8 mouse cellular contexts compared by ENCODE assay signal in the genomic region with DNA sequence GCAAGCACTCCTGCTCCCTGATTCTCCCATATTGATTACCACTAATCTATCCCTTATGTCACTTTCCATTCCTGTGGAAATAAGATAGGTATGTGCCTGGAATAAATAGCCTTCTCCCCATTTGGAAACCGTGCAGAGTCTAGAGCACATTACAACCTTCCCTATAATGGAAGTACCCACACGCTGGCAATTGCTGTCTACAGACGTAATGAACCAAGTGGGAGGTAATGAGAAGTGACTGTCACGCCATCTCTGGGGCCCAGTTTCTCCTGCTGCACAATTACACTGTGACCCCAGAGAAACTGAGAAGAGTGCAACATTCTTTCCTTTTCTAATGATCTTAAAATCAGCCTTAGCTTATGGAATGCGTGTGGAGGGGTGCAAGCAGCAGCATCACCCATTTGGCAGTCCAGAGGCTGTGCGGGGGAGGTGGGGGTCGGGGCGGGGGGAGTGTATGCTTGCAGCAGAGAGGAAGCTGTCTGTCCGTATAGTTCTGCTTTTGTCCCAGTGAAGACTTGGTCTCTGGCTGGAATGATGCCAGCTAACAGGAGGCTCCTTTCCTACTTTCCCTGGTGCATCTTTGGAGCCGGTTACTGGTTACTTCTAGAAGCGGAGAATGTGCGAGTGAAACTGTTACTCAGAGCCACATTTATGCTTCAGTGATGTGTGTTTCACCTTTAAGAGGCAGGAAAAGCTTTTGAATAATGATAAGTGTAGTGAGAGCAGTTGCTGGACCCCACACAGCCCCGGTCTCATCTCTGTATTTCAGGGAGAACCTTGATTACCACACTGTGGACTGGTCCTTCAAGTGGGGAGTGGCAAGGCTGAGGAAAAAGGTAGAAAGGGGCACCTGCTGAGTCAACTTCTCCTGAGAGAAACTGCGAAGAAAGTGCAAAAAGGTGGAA.
DNase-seq lines count a peak whose midpoint lies in the region; ATAC-seq lines count a peak whose summit lies in the region.

No protein-coding gene starts in this region.

- no peaks in the 10 kb centered on the region for H3K27me3 ChIP-seq in kidney, embryonic 15.5 days
- no peaks in the 10 kb centered on the region for H3K27me3 ChIP-seq in embryonic facial prominence, embryonic 13.5 days
- H3K27me3 ChIP-seq in kidney, embryonic 16.5 days (ENCODE audit: insufficient read depth, low read length) = no peaks in the 10 kb centered on the region
- no peaks in the 10 kb centered on the region for H3K27me3 ChIP-seq in neural tube, embryonic 15.5 days (replicated peaks)

- peak overlapping the region; percentile 39 for H3K4me2 ChIP-seq in kidney, embryonic 15.5 days
- peak overlapping the region; percentile 41 for H3K4me2 ChIP-seq in embryonic facial prominence, embryonic 13.5 days
- peak overlapping the region; percentile 32 for H3K4me2 ChIP-seq in kidney, embryonic 16.5 days (replicated peaks; ENCODE audit: low read depth, low read length)
- H3K4me2 ChIP-seq in neural tube, embryonic 15.5 days = peak overlapping the region; percentile 47

- H3K36me3 ChIP-seq in kidney, embryonic 15.5 days = no peaks in the 10 kb centered on the region
- no peaks in the 10 kb centered on the region for H3K36me3 ChIP-seq in embryonic facial prominence, embryonic 13.5 days
- H3K36me3 ChIP-seq in kidney, embryonic 16.5 days (ENCODE audit: insufficient read depth, low read length) = no peaks in the 10 kb centered on the region
- no peaks in the 10 kb centered on the region for H3K36me3 ChIP-seq in neural tube, embryonic 15.5 days

- no peaks in the 10 kb centered on the region for H3K9me3 ChIP-seq in kidney, embryonic 15.5 days (replicated peaks)
- no peaks in the 10 kb centered on the region for H3K9me3 ChIP-seq in embryonic facial prominence, embryonic 13.5 days
- no peaks in the 10 kb centered on the region for H3K9me3 ChIP-seq in kidney, embryonic 16.5 days (ENCODE audit: low read length)
- no peaks in the 10 kb centered on the region for H3K9me3 ChIP-seq in neural tube, embryonic 15.5 days (replicated peaks)

- DNase-seq in kidney, adult 18-20 months = no peak
- DNase-seq in ovary, adult 18-20 months (ENCODE audit: low spot score) = no peak
- no peak for DNase-seq in cerebellum, adult 18-20 months
- DNase-seq in urinary bladder, adult 2 months (ENCODE audit: low spot score) = no peak

- peak overlapping the region; percentile 68; the same call in 1 of the 2 replicates for H3K27ac ChIP-seq in kidney, embryonic 15.5 days
- peak overlapping the region; percentile 44 for H3K27ac ChIP-seq in embryonic facial prominence, embryonic 13.5 days
- peak overlapping the region; percentile 72; the same call in 1 of the 2 replicates for H3K27ac ChIP-seq in kidney, embryonic 16.5 days (ENCODE audit: low read length)
- peak overlapping the region; percentile 42 for H3K27ac ChIP-seq in neural tube, embryonic 15.5 days (replicated peaks)

- no peak overlapping the region for H3K9ac ChIP-seq in kidney, embryonic 15.5 days
- peak overlapping the region; percentile 37; the same call in 1 of the 2 replicates for H3K9ac ChIP-seq in embryonic facial prominence, embryonic 13.5 days
- H3K9ac ChIP-seq in kidney, embryonic 16.5 days (replicated peaks; ENCODE audit: low read length) = 0 out of 2 replicates have a peak overlapping the region, but pooled peaks have one; percentile 16
- H3K9ac ChIP-seq in neural tube, embryonic 15.5 days (replicated peaks) = no peak overlapping the region

- H3K4me3 ChIP-seq in kidney, embryonic 15.5 days (replicated peaks) = no peak overlapping the region
- peak overlapping the region; percentile 4; the same call in 1 of the 2 replicates for H3K4me3 ChIP-seq in embryonic facial prominence, embryonic 13.5 days
- peak overlapping the region; percentile 3; the same call in 1 of the 2 replicates for H3K4me3 ChIP-seq in kidney, embryonic 16.5 days (ENCODE audit: low read length)
- H3K4me3 ChIP-seq in neural tube, embryonic 15.5 days (replicated peaks) = peak overlapping the region; percentile 16; the same call in 1 of the 2 replicates

- WGBS in kidney, embryonic 15.5 days = 20% methylated on average over 14 of the region's 14 CpGs
- 23% methylated on average over 14 of the region's 14 CpGs for WGBS in embryonic facial prominence, embryonic 13.5 days
- WGBS in kidney, embryonic 16.5 days = 21% methylated on average over 14 of the region's 14 CpGs
- WGBS in neural tube, embryonic 15.5 days = 18% methylated on average over 14 of the region's 14 CpGs

- peaks cover 50% of the 10 kb centered on the region for H3K4me1 ChIP-seq in kidney, embryonic 15.5 days
- peaks cover 33% of the 10 kb centered on the region for H3K4me1 ChIP-seq in embryonic facial prominence, embryonic 13.5 days
- H3K4me1 ChIP-seq in kidney, embryonic 16.5 days (ENCODE audit: insufficient read depth, low read length) = peaks cover 51% of the 10 kb centered on the region
- H3K4me1 ChIP-seq in neural tube, embryonic 15.5 days = peaks cover 16% of the 10 kb centered on the region

- ATAC-seq in kidney, embryonic 15.5 days (replicated peaks; ENCODE audit: low FRiP score) = peak; percentile 29
- ATAC-seq in embryonic facial prominence, embryonic 13.5 days (ENCODE audit: insufficient number of reproducible peaks, insufficient read depth, low FRiP score, low TSS enrichment, low read depth) = no peak
- peak; percentile 25 for ATAC-seq in kidney, embryonic 16.5 days (ENCODE audit: low FRiP score, low TSS enrichment)
- ATAC-seq in neural tube, embryonic 15.5 days (ENCODE audit: low FRiP score) = peak; percentile 78

Comparison
In these comparisons a context has a peak if more than half of its experiments do, and no peak if none do; other contexts are left out.
1. H3K9ac ChIP-seq: peak in embryonic facial prominence, embryonic 13.5 days (single experiment) and kidney, embryonic 16.5 days (single experiment); none in kidney, embryonic 15.5 days (single experiment) and neural tube, embryonic 15.5 days (single experiment).
2. Peak in every context shown above with its lines, with median percentiles within 50 percentile points of each other: H3K27ac ChIP-seq and H3K4me2 ChIP-seq.